Mouse (Mus musculus) midbrain, embryonic 15.5 days (tissue): Measurements from ENCODE around the gene Gabpb2. TPM values are rescaled to one million over a fixed set of nuclear protein-coding genes. Genes with fewer than 3 reads are reported as not detected.

Source experiments
- ATAC-seq: fragments of 200-750 bp; cut with Nextera tagmentation; replicated peaks from 2 replicates; pipeline ENCODE4 v1.8.0; 2017; ENCODE audit warnings: moderate TSS enrichment
- H3K27ac ChIP-seq: fragments of 300-500 bp; sonication (generic); 2 replicates; pipeline ENCODE4 v1.5.1; 2015; ENCODE audit warnings: mild to moderate bottlenecking, inconsistent platforms
- H3K27me3 ChIP-seq: fragments of 300-500 bp; sonication (generic); replicated peaks from 2 replicates; pipeline ENCODE4 v1.6.1; 2015; ENCODE audit warnings: inconsistent platforms
- H3K36me3 ChIP-seq: fragments of 300-500 bp; sonication (generic); replicated peaks from 2 replicates; pipeline ENCODE4 v1.6.1; 2015; ENCODE audit warnings: inconsistent platforms
- H3K4me1 ChIP-seq: fragments of 300-500 bp; sonication (generic); 2 replicates; pipeline ENCODE4 v1.6.1; 2015; ENCODE audit warnings: inconsistent platforms
- H3K4me2 ChIP-seq: fragments of 300-500 bp; sonication (generic); 2 replicates; pipeline ENCODE4 v1.6.1; 2015; ENCODE audit warnings: inconsistent platforms, mild to moderate bottlenecking, moderate library complexity
- H3K4me3 ChIP-seq: fragments of 300-500 bp; sonication (generic); 2 replicates; pipeline ENCODE4 v1.5.1; 2015; ENCODE audit warnings: mild to moderate bottlenecking, inconsistent platforms
- H3K9ac ChIP-seq: fragments of 300-500 bp; sonication (generic); 2 replicates; pipeline ENCODE4 v1.6.1; 2015; ENCODE audit warnings: mild to moderate bottlenecking, inconsistent platforms
- H3K9me3 ChIP-seq: fragments of 300-500 bp; sonication (generic); 2 replicates; pipeline ENCODE4 v1.6.1; 2016; ENCODE audit warnings: inconsistent platforms
- WGBS: fragments of 180-500 bp; shearing (Covaris S2); methylation state at CpG from one replicate; pipeline ENCODE4 v1.1.7; 2015; ENCODE audit warnings: mixed read lengths; 5-methylcytosine and 5-hydroxymethylcytosine counted together
- polyA plus RNA-seq: library from polyadenylated mRNA; unstranded; fragments of >200 nt; fragmentation: Nextera tagmentation; extraction: Ambion mirVana; gene quantifications from 2 replicates; pipeline ENCODE4 v1.2.1, GENCODE M21; 2015

Gabpb2 gene
- polyA plus RNA-seq, 1 experiment from 2014 or later, result 3.4 TPM

- Histone ChIP-seq H3K4me2 (peak overlapping the region; percentile 81), H3K4me3 (peak overlapping the region; percentile 71), H3K9ac (peak overlapping the region; percentile 64), H3K9me3 (no peaks in the 10 kb centered on the region), H3K4me1 (peaks cover 38% of the 10 kb centered on the region), H3K36me3 (peaks cover 13% of the 10 kb centered on the region), H3K27ac (peak overlapping the region; percentile 81), H3K27me3 (no peaks in the 10 kb centered on the region)
- peak; percentile 3; the same call in 1 of the 2 replicates for ATAC-seq
- WGBS, result 3% methylated on average over 9 of the region's 9 CpGs
Observed at GRCm38 (mm10) chr3:95161618-95162344, 55.9 kb downstream of the Gabpb2 start.

GRCm38 (mm10) chr3:95161041-95161551 lies 56.6 kb downstream of the Gabpb2 start:
- H3K4me3 ChIP-seq, result peak overlapping the region; percentile 71
- H3K9ac ChIP-seq, result peak overlapping the region; percentile 64
- H3K9me3 ChIP-seq, result no peaks in the 10 kb centered on the region
- peak; percentile 34 for ATAC-seq
- H3K27ac ChIP-seq, result peak overlapping the region; percentile 81
- H3K27me3 ChIP-seq, result no peaks in the 10 kb centered on the region
- 1% methylated on average over 30 of the region's 30 CpGs for WGBS
- peak overlapping the region; percentile 81 for H3K4me2 ChIP-seq
- H3K36me3 ChIP-seq, result peaks cover 10% of the 10 kb centered on the region; the same call in 1 of the 2 replicates
- peaks cover 38% of the 10 kb centered on the region for H3K4me1 ChIP-seq

- H3K27ac ChIP-seq, result peak within 1 kb of the TSS; percentile 81
- H3K27me3 ChIP-seq, result no peaks in the 10 kb centered on the region
- peak; percentile 97 for ATAC-seq
- 0 out of 2 replicates have a peak, but pooled peaks cover 3% of the 10 kb centered on the region for H3K36me3 ChIP-seq
- H3K4me3 ChIP-seq, result peak within 1 kb of the TSS; percentile 71
- under 1% methylated on average over 66 of the region's 66 CpGs for WGBS
- H3K4me2 ChIP-seq, result peak within 1 kb of the TSS; percentile 81
- no peaks in the 10 kb centered on the region for H3K9me3 ChIP-seq
- peak within 1 kb of the TSS; percentile 64 for H3K9ac ChIP-seq
- peaks cover 38% of the 10 kb centered on the region for H3K4me1 ChIP-seq
Observed at GRCm38 (mm10) chr3:95159987-95160963, 57.4 kb downstream of the Gabpb2 start, which contains the start of gene Sema6c. Gene Sema6c (plus strand): TSS chr3:95160457.

GRCm38 (mm10) chr3:95159511-95159986 lies 58.2 kb downstream of the Gabpb2 start:
- peak overlapping the region; percentile 36 for H3K9ac ChIP-seq
- no peaks in the 10 kb centered on the region for H3K9me3 ChIP-seq
- no peaks in the 10 kb centered on the region for H3K36me3 ChIP-seq
- peak overlapping the region; percentile 71 for H3K4me3 ChIP-seq
- 11% methylated on average over 8 of the region's 8 CpGs for WGBS
- peak; percentile 5; the same call in 1 of the 2 replicates for ATAC-seq
- H3K27ac ChIP-seq, result peak overlapping the region; percentile 81
- no peaks in the 10 kb centered on the region for H3K27me3 ChIP-seq
- peak overlapping the region; percentile 81 for H3K4me2 ChIP-seq
- H3K4me1 ChIP-seq, result peaks cover 36% of the 10 kb centered on the region

GRCm38 (mm10) chr3:95153874-95154273 lies 63.8 kb downstream of the Gabpb2 start:
- WGBS, result 55% methylated on average over 4 of the region's 4 CpGs
- Histone ChIP-seq H3K27me3 (no peaks in the 10 kb centered on the region), H3K27ac (no peak overlapping the region), H3K4me3 (no peak overlapping the region), H3K9ac (no peak overlapping the region), H3K4me2 (no peak overlapping the region), H3K4me1 (no peaks in the 10 kb centered on the region), H3K36me3 (no peaks in the 10 kb centered on the region), H3K9me3 (no peaks in the 10 kb centered on the region)
- no peak for ATAC-seq

GRCm38 (mm10) chr3:95147924-95148323 lies 69.8 kb downstream of the Gabpb2 start:
- Histone ChIP-seq H3K36me3 (no peaks in the 10 kb centered on the region), H3K4me1 (no peaks in the 10 kb centered on the region), H3K4me3 (no peak overlapping the region), H3K4me2 (no peak overlapping the region), H3K9me3 (no peaks in the 10 kb centered on the region), H3K27me3 (no peaks in the 10 kb centered on the region), H3K27ac (no peak overlapping the region), H3K9ac (no peak overlapping the region)
- 50% methylated on average over 3 of the region's 3 CpGs for WGBS
- ATAC-seq, result no peak

- H3K4me3 ChIP-seq, result no peak overlapping the region
- H3K9ac ChIP-seq, result no peak overlapping the region
- H3K27ac ChIP-seq, result no peak overlapping the region
- H3K27me3 ChIP-seq, result no peaks in the 10 kb centered on the region
- WGBS, result 9% methylated on average over 5 of the region's 5 CpGs
- no peaks in the 10 kb centered on the region for H3K4me1 ChIP-seq
- peak; percentile 75; the same call in 1 of the 2 replicates for ATAC-seq
- no peaks in the 10 kb centered on the region for H3K9me3 ChIP-seq
- no peak overlapping the region for H3K4me2 ChIP-seq
- peaks cover 5% of the 10 kb centered on the region; the same call in 1 of the 2 replicates for H3K36me3 ChIP-seq
Observed at GRCm38 (mm10) chr3:95142617-95143011, 75.1 kb downstream of the Gabpb2 start.

GRCm38 (mm10) chr3:95141952-95142616 lies 75.6 kb downstream of the Gabpb2 start, which contains the start of gene Tnfaip8l2:
Gene Tnfaip8l2 (minus strand): TSS chr3:95142360.
- 83% methylated on average over 10 of the region's 10 CpGs for WGBS
- ATAC-seq, result peak; percentile 56; the same call in 1 of the 2 replicates

GRCm38 (mm10) chr3:95141474-95141873 lies 76.2 kb downstream of the Gabpb2 start:
- WGBS, result 94% methylated on average over 9 of the region's 9 CpGs
- H3K4me1 ChIP-seq, result peaks cover 4% of the 10 kb centered on the region
- no peak overlapping the region for H3K27ac ChIP-seq
- H3K9ac ChIP-seq, result no peak overlapping the region
- H3K4me2 ChIP-seq, result no peak overlapping the region
- no peaks in the 10 kb centered on the region for H3K9me3 ChIP-seq
- peaks cover 5% of the 10 kb centered on the region; the same call in 1 of the 2 replicates for H3K36me3 ChIP-seq
- no peak for ATAC-seq
- H3K27me3 ChIP-seq, result no peaks in the 10 kb centered on the region
- no peak overlapping the region for H3K4me3 ChIP-seq

More at GRCm38 (mm10) chr3:95141952-95142616, 75.6 kb downstream of the Gabpb2 start, which contains the start of gene Tnfaip8l2:
- Histone ChIP-seq H3K27ac (no peak within 1 kb of the TSS), H3K4me2 (no peak within 1 kb of the TSS), H3K27me3 (no peaks in the 10 kb centered on the region), H3K36me3 (peaks cover 5% of the 10 kb centered on the region; the same call in 1 of the 2 replicates), H3K9me3 (no peaks in the 10 kb centered on the region), H3K9ac (no peak within 1 kb of the TSS), H3K4me3 (no peak within 1 kb of the TSS), H3K4me1 (no peaks in the 10 kb centered on the region)

GRCm38 (mm10) chr3:95140795-95141194 lies 76.9 kb downstream of the Gabpb2 start:
- H3K9ac ChIP-seq, result no peak overlapping the region
- WGBS, result 94% methylated on average over 6 of the region's 6 CpGs
- ATAC-seq, result no peak

GRCm38 (mm10) chr3:95140289-95140595 lies 77.5 kb downstream of the Gabpb2 start:
- H3K27ac ChIP-seq, result no peak overlapping the region
- H3K9ac ChIP-seq, result no peak overlapping the region
- peaks cover 17% of the 10 kb centered on the region for H3K4me1 ChIP-seq
- ATAC-seq, result no peak
- peaks cover 5% of the 10 kb centered on the region; the same call in 1 of the 2 replicates for H3K36me3 ChIP-seq
- no peak overlapping the region for H3K4me2 ChIP-seq
- WGBS, result 62% methylated on average over 18 of the region's 18 CpGs
- no peak overlapping the region for H3K4me3 ChIP-seq
- H3K27me3 ChIP-seq, result no peaks in the 10 kb centered on the region
- H3K9me3 ChIP-seq, result no peaks in the 10 kb centered on the region

More at GRCm38 (mm10) chr3:95140795-95141194, 76.9 kb downstream of the Gabpb2 start:
- Histone ChIP-seq H3K27me3 (no peaks in the 10 kb centered on the region), H3K9me3 (no peaks in the 10 kb centered on the region), H3K4me1 (peaks cover 11% of the 10 kb centered on the region), H3K27ac (no peak overlapping the region), H3K4me3 (no peak overlapping the region), H3K4me2 (no peak overlapping the region), H3K36me3 (peaks cover 5% of the 10 kb centered on the region; the same call in 1 of the 2 replicates)
